Mouse (Mus musculus) liver, postnatal 0 days (tissue): ENCODE results near the gene Hist1h2bh. TPM values are rescaled to one million over a fixed set of nuclear protein-coding genes. Genes with fewer than 3 reads are reported as not detected.
A peak's percentile ranks its signal among the peaks of the same experiment; 100 is the strongest.

ENCODE experiments used
- ATAC-seq: fragments of 200-750 bp; cut with Nextera tagmentation; 2 replicates; pipeline ENCODE4 v1.8.0; 2017; ENCODE audit warnings: mild to moderate bottlenecking, moderate library complexity
- DNase-seq: peaks from one replicate; pipeline ENCODE4 v3.0.0-alpha.2; 2016
- H3K27ac ChIP-seq: fragments of 300-500 bp; sonication (generic); 2 replicates; pipeline ENCODE4 v1.5.1; 2014; ENCODE audit warnings: antibody characterized with exemption, moderate library complexity, mild to moderate bottlenecking, low read depth
- H3K27me3 ChIP-seq: fragments of 300-500 bp; sonication (generic); 2 replicates; pipeline ENCODE4 v1.6.1; 2014; ENCODE audit warnings: low read length, control low read depth, mixed read lengths; ENCODE audit not compliant: insufficient read depth
- H3K36me3 ChIP-seq: fragments of 300-500 bp; sonication (generic); replicated peaks from 2 replicates; pipeline ENCODE4 v1.6.1; 2014; ENCODE audit warnings: mild to moderate bottlenecking, control low read depth, low read length, moderate library complexity, mixed read lengths; ENCODE audit not compliant: insufficient read depth
- H3K4me1 ChIP-seq: fragments of 300-500 bp; sonication (generic); 2 replicates; pipeline ENCODE4 v1.6.1; 2014; ENCODE audit warnings: antibody characterized with exemption, mild to moderate bottlenecking, control low read depth; ENCODE audit not compliant: insufficient read depth
- H3K4me2 ChIP-seq: fragments of 300-500 bp; sonication (generic); 2 replicates; pipeline ENCODE4 v1.6.1; 2014; ENCODE audit warnings: low read depth, mild to moderate bottlenecking, low read length, moderate library complexity, mixed read lengths
- H3K4me3 ChIP-seq: fragments of 300-500 bp; sonication (generic); 2 replicates; pipeline ENCODE4 v1.5.1; 2014; ENCODE audit warnings: low read depth, low read length
- H3K9ac ChIP-seq: fragments of 300-500 bp; sonication (generic); replicated peaks from 2 replicates; pipeline ENCODE4 v1.6.1; 2014; ENCODE audit warnings: mild to moderate bottlenecking, moderate library complexity
- H3K9me3 ChIP-seq: fragments of 300-500 bp; sonication (generic); 2 replicates; pipeline ENCODE4 v1.6.1; 2016; ENCODE audit warnings: mild to moderate bottlenecking, control low read depth, low read length, mixed read lengths
- CTCF ChIP-seq: sonication (generic); IDR thresholded peaks from 2 replicates; pipeline ENCODE4 v1.5.1; 2016; ENCODE audit warnings: antibody characterized with exemption, low read depth
- EP300 ChIP-seq: IDR thresholded peaks from 2 replicates; pipeline ENCODE4 v1.6.1; 2016; ENCODE audit warnings: antibody characterized with exemption, low read depth, mild to moderate bottlenecking
- WGBS: fragments of 180-500 bp; shearing (Covaris S2); extraction: QIAGEN DNeasy Blood & Tissue Kit; methylation state at CpG from one replicate; pipeline ENCODE4 v1.1.7; 2014; ENCODE audit not compliant: insufficient replicate concordance; 5-methylcytosine and 5-hydroxymethylcytosine counted together
- polyA plus RNA-seq: library from polyadenylated mRNA; unstranded; fragments of >200 nt; fragmentation: Nextera tagmentation; extraction: Ambion mirVana; gene quantifications from 2 replicates; pipeline ENCODE4 v1.2.1, GENCODE M21; 2015

The Hist1h2bh gene
- polyA plus RNA-seq, 1 experiment from 2014 or later, result 0.58 TPM

DNA sequence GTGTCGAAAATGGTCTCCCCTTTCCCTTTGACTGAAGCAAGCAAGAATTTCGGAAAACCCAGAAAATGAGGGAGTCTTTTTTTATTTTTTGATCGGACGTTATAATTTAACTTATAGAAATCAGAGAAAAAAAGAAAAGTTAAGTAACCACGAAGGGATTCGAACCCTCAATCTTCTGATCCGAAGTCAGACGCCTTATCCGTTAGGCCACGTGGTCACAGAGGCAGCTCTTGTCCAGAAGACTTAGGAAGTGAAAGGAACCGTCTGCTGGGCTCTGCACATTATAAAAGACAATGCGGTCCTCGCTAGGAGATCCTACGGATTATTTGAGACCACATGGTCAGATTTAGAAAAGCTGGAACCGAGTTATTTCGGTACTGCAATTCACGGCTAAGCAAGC lies 16.9 kb downstream of the Hist1h2bh start:
- DNase-seq (peak; percentile 91), ATAC-seq (no peak)
- WGBS, result under 1% methylated on average over 17 of the region's 17 CpGs
- no peak for TF ChIP-seq CTCF
- TF ChIP-seq EP300, result 0 out of 2 replicates have a peak, but pooled peaks have one; percentile 16
- no peaks in the 10 kb centered on the region for H3K9me3 ChIP-seq
- no peaks in the 10 kb centered on the region for H3K36me3 ChIP-seq
- H3K4me1 ChIP-seq, result peaks cover 12% of the 10 kb centered on the region
- H3K4me3 ChIP-seq, result peak overlapping the region; percentile 44
- no peak overlapping the region for H3K27ac ChIP-seq
- H3K4me2 ChIP-seq, result peak overlapping the region; percentile 73
- no peaks in the 10 kb centered on the region for H3K27me3 ChIP-seq
- H3K9ac ChIP-seq, result peak overlapping the region; percentile 42

DNA sequence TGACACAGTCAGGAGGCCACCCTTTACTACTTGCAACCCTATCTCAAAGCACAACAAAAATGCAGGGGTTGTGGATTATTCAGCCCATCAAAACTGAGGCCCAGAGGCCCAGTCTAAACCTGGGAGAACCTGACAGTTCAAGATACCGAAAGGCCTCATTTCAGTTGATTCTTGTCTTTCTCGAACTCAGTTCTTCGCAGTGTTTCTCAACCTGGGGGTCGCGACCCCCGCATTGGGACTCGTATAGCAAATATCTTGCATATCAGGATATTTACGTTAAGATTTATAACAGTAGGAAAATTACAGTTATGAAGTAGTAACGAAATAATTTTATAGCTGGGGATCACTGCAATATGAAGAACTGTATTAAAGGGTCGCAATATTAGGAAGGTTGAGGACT lies 17.3 kb downstream of the Hist1h2bh start:
- Histone ChIP-seq H3K9me3 (no peaks in the 10 kb centered on the region), H3K27ac (no peak overlapping the region), H3K4me1 (peaks cover 12% of the 10 kb centered on the region), H3K4me3 (peak overlapping the region; percentile 44), H3K4me2 (peak overlapping the region; percentile 73), H3K9ac (peak overlapping the region; percentile 12; the same call in 1 of the 2 replicates), H3K36me3 (no peaks in the 10 kb centered on the region), H3K27me3 (no peaks in the 10 kb centered on the region)
- WGBS, result 3% methylated on average over 10 of the region's 10 CpGs
- no peak for TF ChIP-seq CTCF
- no peak for TF ChIP-seq EP300
- peak; percentile 25 for DNase-seq
- ATAC-seq, result no peak

DNA sequence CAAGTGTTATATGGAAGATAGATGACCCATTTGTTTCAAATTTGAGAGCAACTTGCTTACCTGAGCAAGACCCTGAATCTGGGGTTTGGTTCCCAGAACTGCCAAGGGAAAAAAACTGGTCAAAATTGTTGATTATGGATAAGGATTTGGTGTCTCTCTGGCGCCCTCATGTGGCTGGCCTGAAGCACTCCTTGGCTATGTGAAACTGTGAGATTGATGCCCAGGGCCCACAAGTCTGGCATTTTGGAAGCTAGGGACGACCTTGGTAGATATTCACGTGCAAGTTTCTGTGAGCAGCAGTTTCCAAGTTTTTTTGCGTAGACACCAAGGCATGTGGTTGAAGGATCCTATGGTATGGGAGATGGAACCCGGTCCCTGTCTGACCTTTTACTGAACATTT lies 18.5 kb downstream of the Hist1h2bh start:
- Histone ChIP-seq H3K4me2 (no peak overlapping the region), H3K4me3 (no peak overlapping the region), H3K36me3 (no peaks in the 10 kb centered on the region), H3K4me1 (peaks cover 9% of the 10 kb centered on the region), H3K9me3 (no peaks in the 10 kb centered on the region), H3K9ac (no peak overlapping the region), H3K27me3 (no peaks in the 10 kb centered on the region), H3K27ac (no peak overlapping the region)
- WGBS, result 13% methylated on average over 5 of the region's 5 CpGs
- peak; percentile 89 for DNase-seq
- peak; percentile 41 for ATAC-seq
- TF ChIP-seq CTCF (peak; percentile 95), EP300 (no peak)

DNA sequence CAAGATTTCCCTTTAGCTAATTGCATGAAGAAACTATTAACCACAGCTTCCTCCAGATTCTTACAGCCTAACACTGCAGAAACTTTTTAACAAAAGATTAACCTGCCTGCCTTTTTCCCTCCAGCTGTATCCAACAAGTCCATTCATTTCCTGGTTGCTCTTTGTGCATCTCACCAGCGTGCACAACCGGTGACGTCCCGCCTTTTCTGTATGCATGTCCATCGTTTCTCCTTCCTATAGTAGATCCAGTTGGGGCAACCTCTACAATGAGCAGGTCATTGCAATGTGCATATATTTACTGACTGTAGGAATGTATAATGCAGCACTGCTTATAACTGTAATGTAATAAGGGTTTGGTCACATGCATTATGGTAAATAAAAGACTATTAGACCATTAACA lies 19.2 kb downstream of the Hist1h2bh start:
- Histone ChIP-seq H3K27me3 (no peaks in the 10 kb centered on the region), H3K9ac (no peak overlapping the region), H3K9me3 (no peaks in the 10 kb centered on the region), H3K4me2 (no peak overlapping the region), H3K4me1 (peaks cover 12% of the 10 kb centered on the region), H3K4me3 (no peak overlapping the region), H3K36me3 (no peaks in the 10 kb centered on the region), H3K27ac (no peak overlapping the region)
- ATAC-seq (no peak), DNase-seq (no peak)
- TF ChIP-seq EP300 (no peak), CTCF (no peak)
- 54% methylated on average over 5 of the region's 5 CpGs for WGBS

DNA sequence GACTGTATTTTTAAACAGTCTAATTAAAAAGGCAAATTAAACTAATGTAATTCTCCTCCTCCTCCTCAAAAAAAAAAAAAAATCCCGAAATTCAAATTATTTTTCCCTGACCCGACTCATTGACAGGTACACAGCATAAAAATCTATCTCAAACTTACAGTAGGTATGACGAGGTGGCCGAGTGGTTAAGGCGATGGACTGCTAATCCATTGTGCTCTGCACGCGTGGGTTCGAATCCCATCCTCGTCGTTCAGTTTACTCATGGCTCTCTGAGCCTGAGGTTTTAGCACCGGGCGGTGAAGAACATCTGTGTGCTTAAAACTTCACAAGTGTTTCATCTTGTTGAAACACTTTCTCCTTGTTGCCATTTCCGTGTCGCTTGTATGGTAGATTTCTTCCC lies 21.5 kb downstream of the Hist1h2bh start:
- Histone ChIP-seq H3K9me3 (no peaks in the 10 kb centered on the region), H3K36me3 (no peaks in the 10 kb centered on the region), H3K4me2 (peak overlapping the region; percentile 45), H3K4me3 (no peak overlapping the region), H3K9ac (no peak overlapping the region), H3K27ac (no peak overlapping the region), H3K27me3 (no peaks in the 10 kb centered on the region), H3K4me1 (peaks cover 12% of the 10 kb centered on the region)
- ATAC-seq, result no peak
- DNase-seq, result peak; percentile 81
- no peak for TF ChIP-seq CTCF
- no peak for TF ChIP-seq EP300
- WGBS, result 2% methylated on average over 14 of the region's 14 CpGs

DNA sequence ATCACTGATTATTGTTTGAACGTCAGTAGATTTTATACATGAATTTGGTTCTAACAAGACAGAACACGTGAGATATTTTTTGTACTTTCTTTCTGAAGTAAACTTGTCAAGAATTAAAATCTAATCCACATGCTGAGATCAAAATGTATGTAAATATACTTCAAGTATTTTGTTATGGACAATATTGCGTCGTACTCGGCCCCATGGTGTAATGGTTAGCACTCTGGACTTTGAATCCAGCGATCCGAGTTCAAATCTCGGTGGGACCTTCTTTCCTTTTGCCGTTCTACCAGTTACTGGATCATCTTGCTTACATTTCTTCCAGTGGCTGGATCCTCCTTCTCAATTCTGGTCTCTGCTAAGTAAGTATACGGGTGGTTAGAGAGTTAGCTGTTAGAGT lies 23.8 kb downstream of the Hist1h2bh start:
- 0 out of 2 replicates have a peak, but pooled peaks cover 6% of the 10 kb centered on the region for H3K4me1 ChIP-seq
- H3K27ac ChIP-seq, result peak overlapping the region; percentile 53; the same call in 1 of the 2 replicates
- DNase-seq (peak; percentile 84), ATAC-seq (peak; percentile 43)
- no peaks in the 10 kb centered on the region for H3K27me3 ChIP-seq
- H3K9me3 ChIP-seq, result no peaks in the 10 kb centered on the region
- peak overlapping the region; percentile 52 for H3K4me3 ChIP-seq
- WGBS, result under 1% methylated on average over 10 of the region's 10 CpGs
- H3K4me2 ChIP-seq, result peak overlapping the region; percentile 73
- no peak overlapping the region for H3K9ac ChIP-seq
- TF ChIP-seq CTCF (no peak), EP300 (0 out of 2 replicates have a peak, but pooled peaks have one; percentile 24)
- no peaks in the 10 kb centered on the region for H3K36me3 ChIP-seq
